Mouse (Mus musculus) Patski (cell line): ENCODE results near the gene Prkg1. TPM values are rescaled to one million over a fixed set of nuclear protein-coding genes. Genes with fewer than 3 reads are reported as not detected.

Experiments used
- ATAC-seq: fragments of 100-300 bp; one replicate; pipeline ENCODE4 v1.8.0; 2021
- CTCF ChIA-PET: fragments of 350-600 bp; sonication (Branson Sonifier 250); formaldehyde crosslinking; loops from one replicate; lab custom pipeline; 2022; ENCODE audit warnings: inconsistent platforms; lab: Charles Lee
- POLR2A ChIA-PET: fragments of 350-600 bp; sonication (Branson Sonifier 250); formaldehyde crosslinking; loops from one replicate; lab custom pipeline; 2022; ENCODE audit warnings: antibody characterized with exemption, inconsistent platforms; lab: Charles Lee
- DNase-seq: peaks from one replicate; pipeline ENCODE4 v3.0.0-alpha.2; 2011; ENCODE audit warnings: low read depth, low spot score
- H3K27me3 ChIP-seq: fragments of 371-371 bp; one replicate; pipeline ENCODE4 v1.5.1; 2021
- CTCF ChIP-seq: fragments of 100-300 bp; IDR thresholded peaks from one replicate; pipeline ENCODE4 v1.5.1; 2021
- in situ Hi-C: fragments of 300-500 bp; cut with MboI; formaldehyde crosslinking; loops from 3 replicates; pipeline ENCODE4 v1.11.1; 2018; ENCODE audit warnings: low pct_unique_long_range_greater_than_20kb, mixed read lengths
- polyA plus RNA-seq: library from polyadenylated mRNA; unstranded; gene quantifications from one replicate; pipeline ENCODE4 v1.2.3, GENCODE M21; 2021

Prkg1 gene
- not detected for polyA plus RNA-seq

GRCm38 (mm10) chr19:31764801-31765340, at the start of gene Prkg1:
Gene Prkg1, minus strand, starts transcription at chr19:31765033.
- peaks cover 67% of the 10 kb centered on the region for H3K27me3 ChIP-seq
- peak; percentile 49 for ATAC-seq
- in situ Hi-C loops: loop anchor here (5.0 kb wide), 1 partner anchor 923 kb away; no protein-coding TSS in a partner anchor
- TF ChIP-seq CTCF: no peak
- no peak for DNase-seq
- CTCF ChIA-PET: no interaction called here
- POLR2A ChIA-PET: interaction anchor here (1.5 kb wide), 1 partner anchor 11 kb away, joined by 3 read pairs; no protein-coding TSS in a partner anchor

- ChIA-PET CTCF (interaction anchor here (2.1 kb wide), 1 partner anchor 9 kb away, joined by 10 read pairs; no protein-coding TSS in a partner anchor), POLR2A (no interaction called here)
- TF ChIP-seq CTCF: no peak
- DNase-seq (no peak), ATAC-seq (no peak)
- in situ Hi-C loops: no loop called here
- peaks cover 40% of the 10 kb centered on the region for H3K27me3 ChIP-seq
Observed at GRCm38 (mm10) chr19:31813087-31813486, 48.3 kb upstream of the Prkg1 start.

GRCm38 (mm10) chr19:31811371-31811770, 46.5 kb upstream of the Prkg1 start:
- no peak for ATAC-seq
- peaks cover 34% of the 10 kb centered on the region for H3K27me3 ChIP-seq
- in situ Hi-C loops: no loop called here
- CTCF ChIA-PET: interaction anchor here (1.1 to 2.1 kb wide), 3 partner anchors 8 to 23 kb away, joined by 4 to 10 read pairs (median 6); no protein-coding TSS in a partner anchor
- TF ChIP-seq CTCF: peak; percentile 44
- no peak for DNase-seq
- POLR2A ChIA-PET: no interaction called here

GRCm38 (mm10) chr19:31805391-31805790, 40.6 kb upstream of the Prkg1 start:
- H3K27me3 ChIP-seq: peaks cover 26% of the 10 kb centered on the region
- ATAC-seq: no peak
- ChIA-PET CTCF (interaction anchor here (0.6 kb wide), 1 partner anchor 1452 kb away, joined by 3 read pairs; no protein-coding TSS in a partner anchor), POLR2A (interaction anchor here (0.6 kb wide), 1 partner anchor 1675 kb away, joined by 3 read pairs; no protein-coding TSS in a partner anchor)
- in situ Hi-C loops: no loop called here
- no peak for DNase-seq
- no peak for TF ChIP-seq CTCF

- CTCF ChIA-PET: no interaction called here
- in situ Hi-C loops: no loop called here
- DNase-seq: no peak
- no peak for TF ChIP-seq CTCF
- ATAC-seq: no peak
- peaks cover 42% of the 10 kb centered on the region for H3K27me3 ChIP-seq
- POLR2A ChIA-PET: no interaction called here
Observed at GRCm38 (mm10) chr19:31795485-31796046, 30.7 kb upstream of the Prkg1 start.

GRCm38 (mm10) chr19:31791724-31792123, 26.9 kb upstream of the Prkg1 start:
- in situ Hi-C loops: no loop called here
- POLR2A ChIA-PET: interaction anchor here (0.5 to 0.7 kb wide), 2 partner anchors 20 to 742 kb away, joined by 3 to 4 read pairs; no protein-coding TSS in a partner anchor

GRCm38 (mm10) chr19:31781521-31782018, 16.7 kb upstream of the Prkg1 start:
- in situ Hi-C loops: no loop called here
- ATAC-seq: no peak
- CTCF ChIA-PET: no interaction called here
- DNase-seq: no peak
- TF ChIP-seq CTCF: no peak
- POLR2A ChIA-PET: no interaction called here
- H3K27me3 ChIP-seq: peaks cover 24% of the 10 kb centered on the region

More at GRCm38 (mm10) chr19:31791724-31792123, 26.9 kb upstream of the Prkg1 start:
- peaks cover 42% of the 10 kb centered on the region for H3K27me3 ChIP-seq
- CTCF ChIA-PET: interaction anchor here (1.1 kb wide), 1 partner anchor 25 kb away, joined by 3 read pairs; no protein-coding TSS in a partner anchor
- TF ChIP-seq CTCF: no peak
- ATAC-seq (no peak), DNase-seq (no peak)

- CTCF ChIA-PET: no interaction called here
- in situ Hi-C loops: no loop called here
- no peak for ATAC-seq
Observed at GRCm38 (mm10) chr19:31781077-31781476, 16.2 kb upstream of the Prkg1 start.

GRCm38 (mm10) chr19:31780222-31780621, 15.4 kb upstream of the Prkg1 start:
- no peak for TF ChIP-seq CTCF
- POLR2A ChIA-PET: no interaction called here
- CTCF ChIA-PET: interaction anchor here (1.0 to 1.1 kb wide), 2 partner anchors 10 to 19 kb away, joined by 3 read pairs; no protein-coding TSS in a partner anchor
- DNase-seq (no peak), ATAC-seq (no peak)
- peaks cover 19% of the 10 kb centered on the region for H3K27me3 ChIP-seq
- in situ Hi-C loops: no loop called here

More at GRCm38 (mm10) chr19:31781077-31781476, 16.2 kb upstream of the Prkg1 start:
- POLR2A ChIA-PET: no interaction called here
- no peak for DNase-seq
- no peak for TF ChIP-seq CTCF
- peaks cover 19% of the 10 kb centered on the region for H3K27me3 ChIP-seq

GRCm38 (mm10) chr19:31779021-31779420, 14.2 kb upstream of the Prkg1 start:
- ChIA-PET CTCF (interaction anchor here (1.0 kb wide), 1 partner anchor 11 kb away, joined by 3 read pairs; no protein-coding TSS in a partner anchor), POLR2A (no interaction called here)
- TF ChIP-seq CTCF: no peak
- H3K27me3 ChIP-seq: peaks cover 26% of the 10 kb centered on the region
- in situ Hi-C loops: no loop called here
- DNase-seq (no peak), ATAC-seq (no peak)

GRCm38 (mm10) chr19:31767004-31767403, 2.2 kb upstream of the Prkg1 start:
- DNase-seq (no peak), ATAC-seq (no peak)
- no peak for TF ChIP-seq CTCF
- in situ Hi-C loops: no loop called here
- ChIA-PET CTCF (interaction anchor here (0.9 to 2.4 kb wide), 5 partner anchors 9 to 1213 kb away, joined by 3 to 9 read pairs (median 3); no protein-coding TSS in a partner anchor), POLR2A (no interaction called here)
- H3K27me3 ChIP-seq: peaks cover 62% of the 10 kb centered on the region
